Mouse (Mus musculus): ENCODE measurements at regions not wholly inside any gene's neighbourhood (a gene's known extent, or its start where the extent isn't known, plus 50 kb on each side); places are given as distances from the start of the nearest gene placed in this dataset.

DNA sequence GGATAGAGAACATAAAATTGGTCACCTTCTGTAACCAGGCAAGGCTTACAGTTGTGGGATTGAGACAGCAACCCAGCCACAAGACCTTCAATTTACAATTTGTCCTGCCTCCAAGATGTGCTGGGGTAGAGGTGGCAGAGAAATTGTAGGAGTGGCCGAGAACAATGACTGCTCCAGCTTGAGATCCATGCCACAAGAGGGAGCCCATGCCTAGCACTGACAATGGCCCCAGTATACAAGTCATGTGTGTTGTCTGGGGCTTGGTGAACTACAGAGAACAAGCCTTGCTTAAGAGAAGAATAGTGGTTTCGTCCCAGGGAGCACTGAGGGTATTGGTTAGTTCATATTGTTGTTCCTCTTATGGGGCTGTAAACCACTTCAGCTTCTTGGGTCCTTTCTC lies 146.6 kb upstream of the Sel1l start:
- 63% methylated on average over 2 of the region's 2 CpGs for WGBS
- Histone ChIP-seq H3K27me3 (ENCODE audit: control insufficient read depth, insufficient read depth, low read length) (no peaks in the 10 kb centered on the region), H3K27ac (ENCODE audit: insufficient read depth, low read length) (no peak overlapping the region), H3K36me3 (ENCODE audit: control insufficient read depth, insufficient read depth, low read length) (no peaks in the 10 kb centered on the region), H3K4me1 (ENCODE audit: control insufficient read depth, insufficient read depth, insufficient read length) (no peaks in the 10 kb centered on the region), H3K4me3 (ENCODE audit: extremely low read depth, insufficient read depth, insufficient read length) (no peak overlapping the region)
- TF ChIP-seq POLR2A (IDR thresholded peaks at IDR 0.05; ENCODE audit: low read depth, low read length): no peak
- no peak for TF ChIP-seq CTCF (IDR thresholded peaks at IDR 0.05; ENCODE audit: extremely low read depth, insufficient read depth, insufficient read length, insufficient replicate concordance)
- DNase-seq (ENCODE audit: low read depth in 1 of 2, low spot score in 2 of 2): no peak

DNA sequence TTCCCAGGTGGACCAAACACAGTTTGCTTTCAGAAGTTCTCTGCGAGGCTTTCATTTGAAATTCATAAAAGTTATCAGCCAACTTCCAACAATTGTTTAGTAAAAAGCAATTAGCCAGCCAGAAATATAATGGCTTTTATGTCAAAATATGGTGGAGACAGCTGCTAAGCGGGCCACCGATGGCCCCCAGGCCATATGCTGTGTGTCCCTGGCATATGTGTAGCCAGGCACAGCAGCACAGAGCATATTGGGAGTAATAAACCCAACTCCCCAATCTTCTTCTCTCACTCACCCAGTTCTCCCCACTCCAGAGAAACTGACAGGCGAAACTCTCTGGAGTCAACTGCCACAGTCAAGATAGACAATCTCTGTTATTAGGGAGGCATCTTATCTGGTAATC lies 137.5 kb upstream of the Sel1l start:
- no peaks in the 10 kb centered on the region for H3K27me3 ChIP-seq (ENCODE audit: control insufficient read depth, insufficient read depth, low read length)
- H3K36me3 ChIP-seq (ENCODE audit: control insufficient read depth, insufficient read depth, low read length): no peaks in the 10 kb centered on the region
- no peak for DNase-seq (ENCODE audit: low read depth in 1 of 2, low spot score in 2 of 2)
- no peak overlapping the region for H3K4me3 ChIP-seq (ENCODE audit: extremely low read depth, insufficient read depth, insufficient read length)
- H3K27ac ChIP-seq (ENCODE audit: insufficient read depth, low read length): no peak overlapping the region
- WGBS: 93% methylated on average over 4 of the region's 4 CpGs
- H3K4me1 ChIP-seq (ENCODE audit: control insufficient read depth, insufficient read depth, insufficient read length): no peaks in the 10 kb centered on the region
- TF ChIP-seq CTCF (IDR thresholded peaks at IDR 0.05; ENCODE audit: extremely low read depth, insufficient read depth, insufficient read length, insufficient replicate concordance) (no peak), POLR2A (IDR thresholded peaks at IDR 0.05; ENCODE audit: low read depth, low read length) (no peak)

- Histone ChIP-seq H3K27me3 (ENCODE audit: control insufficient read depth, insufficient read depth, low read length) (no peaks in the 10 kb centered on the region), H3K36me3 (ENCODE audit: control insufficient read depth, insufficient read depth, low read length) (no peaks in the 10 kb centered on the region), H3K4me1 (ENCODE audit: control insufficient read depth, insufficient read depth, insufficient read length) (no peaks in the 10 kb centered on the region), H3K4me3 (ENCODE audit: extremely low read depth, insufficient read depth, insufficient read length) (no peak overlapping the region), H3K27ac (ENCODE audit: insufficient read depth, low read length) (no peak overlapping the region)
- WGBS: 80% methylated on average over 7 of the region's 7 CpGs
- no peak for DNase-seq (ENCODE audit: low read depth in 1 of 2, low spot score in 2 of 2)
- TF ChIP-seq CTCF (IDR thresholded peaks at IDR 0.05; ENCODE audit: extremely low read depth, insufficient read depth, insufficient read length, insufficient replicate concordance) (no peak), POLR2A (IDR thresholded peaks at IDR 0.05; ENCODE audit: low read depth, low read length) (no peak)
Observed at GRCm38 (mm10) chr12:91980321-91980720, 131.4 kb upstream of the Sel1l start.

DNA sequence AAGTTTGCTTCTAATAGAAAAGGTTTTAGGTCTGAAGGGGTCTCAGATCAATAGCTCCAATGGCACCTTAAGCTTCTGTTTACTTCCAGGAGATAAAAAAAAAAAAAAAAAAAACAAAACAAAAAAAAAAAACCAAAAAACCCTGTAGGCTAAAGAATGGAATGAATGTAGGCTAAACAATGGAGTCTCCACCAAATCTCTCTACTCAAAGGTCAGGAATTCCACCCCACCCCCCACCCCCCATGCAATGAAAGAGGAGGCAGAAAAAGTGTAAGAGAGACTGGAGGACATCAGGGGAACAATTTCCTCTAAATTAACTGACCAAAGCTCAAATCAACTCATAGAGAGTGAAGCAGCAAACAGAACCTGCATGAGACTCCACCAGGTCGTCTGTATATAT lies 122.1 kb upstream of the Sel1l start:
- no peaks in the 10 kb centered on the region for H3K36me3 ChIP-seq (ENCODE audit: control insufficient read depth, insufficient read depth, low read length)
- H3K4me1 ChIP-seq (ENCODE audit: control insufficient read depth, insufficient read depth, insufficient read length): no peaks in the 10 kb centered on the region
- TF ChIP-seq CTCF (IDR thresholded peaks at IDR 0.05; ENCODE audit: extremely low read depth, insufficient read depth, insufficient read length, insufficient replicate concordance) (no peak), POLR2A (IDR thresholded peaks at IDR 0.05; ENCODE audit: low read depth, low read length) (no peak)
- no peaks in the 10 kb centered on the region for H3K27me3 ChIP-seq (ENCODE audit: control insufficient read depth, insufficient read depth, low read length)
- no peak overlapping the region for H3K4me3 ChIP-seq (ENCODE audit: extremely low read depth, insufficient read depth, insufficient read length)
- WGBS: 63% methylated on average over 1 of the region's 1 CpGs
- DNase-seq (ENCODE audit: low read depth in 1 of 2, low spot score in 2 of 2): no peak
- no peak overlapping the region for H3K27ac ChIP-seq (ENCODE audit: insufficient read depth, low read length)

- Histone ChIP-seq H3K27me3 (ENCODE audit: control insufficient read depth, insufficient read depth, low read length) (no peaks in the 10 kb centered on the region), H3K36me3 (ENCODE audit: control insufficient read depth, insufficient read depth, low read length) (no peaks in the 10 kb centered on the region), H3K4me3 (ENCODE audit: extremely low read depth, insufficient read depth, insufficient read length) (no peak overlapping the region), H3K4me1 (ENCODE audit: control insufficient read depth, insufficient read depth, insufficient read length) (no peaks in the 10 kb centered on the region), H3K27ac (ENCODE audit: insufficient read depth, low read length) (no peak overlapping the region)
- TF ChIP-seq CTCF (IDR thresholded peaks at IDR 0.05; ENCODE audit: extremely low read depth, insufficient read depth, insufficient read length, insufficient replicate concordance) (no peak), POLR2A (IDR thresholded peaks at IDR 0.05; ENCODE audit: low read depth, low read length) (no peak)
- no peak for DNase-seq (ENCODE audit: low read depth in 1 of 2, low spot score in 2 of 2)
- 67% methylated on average over 1 of the region's 1 CpGs for WGBS
Observed at GRCm38 (mm10) chr12:91965937-91966336, 117.0 kb upstream of the Sel1l start.

- H3K4me1 ChIP-seq (ENCODE audit: control insufficient read depth, insufficient read depth, insufficient read length): no peaks in the 10 kb centered on the region
- H3K36me3 ChIP-seq (ENCODE audit: control insufficient read depth, insufficient read depth, low read length): no peaks in the 10 kb centered on the region
- no peaks in the 10 kb centered on the region for H3K27me3 ChIP-seq (ENCODE audit: control insufficient read depth, insufficient read depth, low read length)
- H3K4me3 ChIP-seq (ENCODE audit: extremely low read depth, insufficient read depth, insufficient read length): no peak overlapping the region
- no peak overlapping the region for H3K27ac ChIP-seq (ENCODE audit: insufficient read depth, low read length)
- DNase-seq (ENCODE audit: low read depth in 1 of 2, low spot score in 2 of 2): no peak
- WGBS: 76% methylated on average over 5 of the region's 5 CpGs
- TF ChIP-seq CTCF (IDR thresholded peaks at IDR 0.05; ENCODE audit: extremely low read depth, insufficient read depth, insufficient read length, insufficient replicate concordance) (no peak), POLR2A (IDR thresholded peaks at IDR 0.05; ENCODE audit: low read depth, low read length) (no peak)
Observed at GRCm38 (mm10) chr12:91963239-91963638, 114.3 kb upstream of the Sel1l start.

GRCm38 (mm10) chr12:91958086-91958485 lies 109.1 kb upstream of the Sel1l start:
- DNase-seq (ENCODE audit: low read depth in 1 of 2, low spot score in 2 of 2): no peak
- no peaks in the 10 kb centered on the region for H3K36me3 ChIP-seq (ENCODE audit: control insufficient read depth, insufficient read depth, low read length)
- WGBS: 59% methylated on average over 4 of the region's 4 CpGs

More at GRCm38 (mm10) chr12:91958086-91958485, 109.1 kb upstream of the Sel1l start:
- no peak overlapping the region for H3K4me3 ChIP-seq (ENCODE audit: extremely low read depth, insufficient read depth, insufficient read length)
- TF ChIP-seq CTCF (IDR thresholded peaks at IDR 0.05; ENCODE audit: extremely low read depth, insufficient read depth, insufficient read length, insufficient replicate concordance) (no peak), POLR2A (IDR thresholded peaks at IDR 0.05; ENCODE audit: low read depth, low read length) (no peak)
- H3K4me1 ChIP-seq (ENCODE audit: control insufficient read depth, insufficient read depth, insufficient read length): no peaks in the 10 kb centered on the region
- H3K27ac ChIP-seq (ENCODE audit: insufficient read depth, low read length): no peak overlapping the region
- H3K27me3 ChIP-seq (ENCODE audit: control insufficient read depth, insufficient read depth, low read length): no peaks in the 10 kb centered on the region
